ENCODE assay signal across 9 mouse cellular contexts in the genomic region with DNA sequence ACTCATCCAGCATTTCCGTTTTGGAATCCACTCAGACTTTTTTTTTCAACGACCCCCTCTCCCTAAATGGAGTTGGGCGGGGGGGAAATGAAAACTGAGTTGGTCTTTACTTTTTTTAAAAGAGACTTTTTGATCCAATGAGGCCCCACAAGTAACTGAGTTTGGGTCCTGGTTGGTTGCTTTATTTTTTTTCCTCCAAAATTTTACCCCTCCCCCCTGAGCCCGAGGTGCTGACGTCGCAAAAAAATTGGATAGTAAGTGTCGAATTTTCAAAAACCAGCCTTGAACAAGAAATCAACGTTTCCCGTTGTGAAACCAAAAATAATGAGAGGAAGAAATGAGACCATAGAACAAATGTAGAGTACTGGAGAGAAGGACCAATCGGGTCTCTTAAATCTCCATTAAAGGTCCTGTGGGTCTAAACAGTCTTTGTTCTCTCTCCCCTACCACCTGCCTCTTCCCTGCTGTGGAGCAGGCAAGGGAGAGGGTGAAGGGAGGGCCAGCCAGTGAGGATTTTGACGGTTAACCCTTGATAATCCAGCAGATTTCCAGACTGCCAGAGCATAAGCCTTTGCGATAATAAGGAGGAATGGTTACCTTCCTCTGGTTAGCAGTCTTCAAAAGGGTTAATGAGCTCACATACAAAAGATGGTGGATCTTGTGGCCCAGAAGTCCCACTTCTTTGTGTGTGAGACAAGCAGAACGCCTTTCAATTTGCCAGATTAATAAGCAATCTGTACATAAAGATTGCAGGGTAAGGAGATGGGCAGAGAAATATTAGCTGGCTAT. TPM values are rescaled to one million over a fixed set of nuclear protein-coding genes. Genes with fewer than 3 reads are reported as not detected.
DNase-seq lines count a peak whose midpoint lies in the region.
"Had no signal": no experiment of that assay in that cellular context is flagged by ENCODE, and none has a peak within 500 bp of the region (broad histone marks: within the 10 kb centered on the region; RNA-seq: fewer than 3 reads in every experiment).

No protein-coding gene starts in this region.

- H3K27me3 ChIP-seq in embryonic facial prominence, embryonic 10.5 days (replicated peaks; ENCODE audit: low read depth, poor library complexity, severe bottlenecking): no peaks in the 10 kb centered on the region
- H3K27me3 ChIP-seq: Patski had no signal

- DNase-seq in adrenal gland, adult (ENCODE audit: inconsistent age in 2 of 2, low spot score in 1 of 2): peak; percentile 36 to 81
- no peak for DNase-seq in adrenal gland, postnatal 4 days (ENCODE audit: low spot score in 2 of 2)
- DNase-seq in NIH3T3 (ENCODE audit: low read depth): peak; percentile 63
- peak; percentile 71 for DNase-seq in embryonic facial prominence, embryonic 10.5 days (ENCODE audit: low spot score)
- peak; percentile 65 to 79 for DNase-seq in heart, postnatal 10 days
- DNase-seq in layer of hippocampus, adult 9-10 months (ENCODE audit: low spot score): peak; percentile 55
- DNase-seq in lung, postnatal 36 days: peak; percentile 60
- peak; percentile 51 to 65 for DNase-seq in spleen, postnatal 10 days (ENCODE audit: low spot score in 2 of 2)

- peaks cover 30% of the 10 kb centered on the region for H3K4me1 ChIP-seq in embryonic facial prominence, embryonic 10.5 days

- under 1% methylated on average over 13 of the region's 13 CpGs for WGBS in embryonic facial prominence, embryonic 10.5 days

- H3K9me3 ChIP-seq in embryonic facial prominence, embryonic 10.5 days: no peaks in the 10 kb centered on the region

- peaks cover 48% of the 10 kb centered on the region for H3K36me3 ChIP-seq in embryonic facial prominence, embryonic 10.5 days (replicated peaks)

- intact Hi-C loops in heart, postnatal 10 days (cut with DNase I): loop anchor here (2.0 kb wide), 1 partner anchor 81 kb away; no protein-coding TSS in a partner anchor

- H3K4me3 ChIP-seq in embryonic facial prominence, embryonic 10.5 days: peak overlapping the region; percentile 83

- peak overlapping the region; percentile 97 for H3K27ac ChIP-seq in embryonic facial prominence, embryonic 10.5 days (replicated peaks)

RNA-seq across cellular contexts. Expression of gene Ppp1r10, which starts 1.4 kb away (rescaled TPM):
- 10 to 100 TPM; 89.8 to 96.6 TPM for total RNA-seq in adrenal gland, postnatal 4 days (2021)
- 59.7 and 61.2 TPM in 2 replicates for polyA plus RNA-seq in embryonic facial prominence, embryonic 10.5 days (2016; fragmentation: Nextera tagmentation; extraction: Ambion mirVana)
- 10 to 100 TPM; 43.3 to 45.1 TPM for total RNA-seq in heart, postnatal 10 days (2021)

RNA-seq across cellular contexts. Expression of gene Mrps18b, which starts 1.5 kb away (rescaled TPM):
- total RNA-seq in adrenal gland, postnatal 4 days (2021): 10 to 100 TPM; 77.3 to 83.2 TPM
- 96.0 and 96.3 TPM in 2 replicates for polyA plus RNA-seq in embryonic facial prominence, embryonic 10.5 days (2016; fragmentation: Nextera tagmentation; extraction: Ambion mirVana)
- 10 to 100 TPM; 52.8 to 56.2 TPM for total RNA-seq in heart, postnatal 10 days (2021)

RNA-seq across cellular contexts. Expression of gene Atat1, which starts 7.8 kb away (rescaled TPM):
- total RNA-seq in adrenal gland, postnatal 4 days (2021): 10 to 100 TPM; 46.3 to 50.3 TPM
- 117 and 130 TPM in 2 replicates for polyA plus RNA-seq in embryonic facial prominence, embryonic 10.5 days (2016; fragmentation: Nextera tagmentation; extraction: Ambion mirVana)
- total RNA-seq in heart, postnatal 10 days (2021): 10 to 100 TPM; 12.1 to 16.3 TPM

RNA-seq across cellular contexts. Expression of gene 2310061I04Rik, which starts 20.4 kb away (rescaled TPM):
- total RNA-seq in adrenal gland, postnatal 4 days (2021): 10 to 100 TPM; 34.4 to 34.5 TPM
- polyA plus RNA-seq in embryonic facial prominence, embryonic 10.5 days (2016; fragmentation: Nextera tagmentation; extraction: Ambion mirVana): 27.5 and 28.6 TPM in 2 replicates
- 10 to 100 TPM; 64.8 to 69.8 TPM for total RNA-seq in heart, postnatal 10 days (2021)

RNA-seq across cellular contexts. Expression of gene Dhx16, which starts 38.0 kb away (rescaled TPM):
- 10 to 100 TPM; 44.4 to 52.3 TPM for total RNA-seq in adrenal gland, postnatal 4 days (2021)
- 52.6 and 60.7 TPM in 2 replicates for polyA plus RNA-seq in embryonic facial prominence, embryonic 10.5 days (2016; fragmentation: Nextera tagmentation; extraction: Ambion mirVana)
- 10 to 100 TPM; 24.7 to 29.2 TPM for total RNA-seq in heart, postnatal 10 days (2021)

Comparison
In these comparisons a context has a peak if more than half of its experiments do, and no peak if none do; other contexts are left out.
1. DNase-seq: peak in adrenal gland, adult (2 of 2), NIH3T3 (single experiment), embryonic facial prominence, embryonic 10.5 days (single experiment), heart, postnatal 10 days (2 of 2), layer of hippocampus, adult 9-10 months (single experiment), lung, postnatal 36 days (single experiment) and spleen, postnatal 10 days (2 of 2); none in adrenal gland, postnatal 4 days (0 of 2).